Mouse (Mus musculus): Measurements from ENCODE around the gene Braf.

The Braf gene

DNA sequence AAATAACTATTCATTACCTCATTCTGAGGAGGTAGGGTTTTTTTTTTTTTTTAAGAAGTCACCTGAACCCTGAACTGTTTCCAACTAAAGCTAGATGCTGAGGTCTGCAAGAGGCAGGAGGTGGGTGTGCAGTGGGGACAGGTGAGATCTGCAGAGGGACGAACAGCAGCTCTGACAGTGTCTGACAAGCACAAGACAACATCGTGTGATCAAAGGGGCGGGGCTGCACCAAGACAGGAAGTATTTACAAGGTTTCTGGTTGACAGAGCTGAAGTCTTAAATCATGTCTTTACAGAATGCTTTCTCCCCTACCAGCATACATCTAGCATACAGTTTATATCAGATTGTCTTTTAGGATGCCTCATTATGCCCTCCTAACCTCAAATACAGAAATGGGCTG lies 118.4 kb downstream of the Braf start:
- no peak for DNase-seq

DNA sequence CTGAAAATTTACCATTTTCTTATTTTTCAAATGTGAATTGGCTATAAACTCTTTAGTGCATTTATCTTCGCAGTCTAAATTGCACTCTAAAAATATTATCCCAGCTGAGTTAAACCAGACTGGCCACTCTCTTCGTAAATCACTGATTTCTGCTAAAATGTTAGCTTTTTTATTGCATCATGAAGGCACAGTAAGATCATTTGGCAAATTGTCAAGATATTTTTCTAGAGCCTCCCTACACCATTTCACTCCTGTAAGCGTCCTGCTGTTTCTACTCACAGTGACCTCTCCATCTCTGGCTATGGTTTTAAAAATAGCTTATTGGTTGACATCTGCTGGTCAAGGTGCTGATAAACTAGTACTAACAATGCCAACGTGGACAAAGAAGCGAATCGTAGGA lies 119.2 kb downstream of the Braf start:
- DNase-seq, result no peak

DNA sequence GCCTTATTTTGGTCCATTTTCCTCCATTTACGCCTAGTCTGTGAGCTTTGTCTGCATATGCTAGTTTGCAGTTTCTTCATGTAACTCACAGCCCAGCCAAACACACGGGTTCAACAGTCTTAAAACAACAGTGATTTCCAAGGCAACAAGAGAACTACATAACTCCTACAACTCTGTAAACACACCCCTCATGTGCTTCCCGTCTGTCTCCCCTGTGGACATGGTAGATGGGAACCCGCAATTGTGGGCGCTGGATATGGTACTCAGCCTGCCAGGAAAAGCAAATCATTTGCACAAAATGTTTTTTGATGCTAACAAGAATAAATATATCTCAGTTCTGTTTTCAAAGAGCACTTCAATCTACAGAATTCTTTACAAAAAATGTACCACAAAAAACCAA lies 120.7 kb downstream of the Braf start:
- no peak for DNase-seq

DNA sequence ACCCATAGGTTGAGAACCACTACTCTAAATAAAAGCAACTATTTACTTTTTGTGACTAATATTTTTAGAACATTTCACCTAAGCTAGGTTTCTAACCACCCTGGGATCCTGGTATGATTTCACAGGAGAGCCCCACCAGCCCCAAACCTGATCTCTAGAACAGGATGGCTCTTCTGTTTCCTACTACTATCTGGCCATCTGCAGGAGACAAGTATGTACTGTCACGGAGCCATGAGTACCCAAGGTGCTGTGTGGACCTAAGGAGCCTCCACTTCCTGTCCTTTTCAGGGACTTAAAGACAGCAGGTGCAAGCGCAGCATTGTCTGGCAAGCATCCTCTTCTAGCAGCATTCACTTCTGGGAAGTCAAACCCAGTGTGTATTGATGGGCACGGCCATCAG lies 123.4 kb downstream of the Braf start:
- no peak for DNase-seq

DNA sequence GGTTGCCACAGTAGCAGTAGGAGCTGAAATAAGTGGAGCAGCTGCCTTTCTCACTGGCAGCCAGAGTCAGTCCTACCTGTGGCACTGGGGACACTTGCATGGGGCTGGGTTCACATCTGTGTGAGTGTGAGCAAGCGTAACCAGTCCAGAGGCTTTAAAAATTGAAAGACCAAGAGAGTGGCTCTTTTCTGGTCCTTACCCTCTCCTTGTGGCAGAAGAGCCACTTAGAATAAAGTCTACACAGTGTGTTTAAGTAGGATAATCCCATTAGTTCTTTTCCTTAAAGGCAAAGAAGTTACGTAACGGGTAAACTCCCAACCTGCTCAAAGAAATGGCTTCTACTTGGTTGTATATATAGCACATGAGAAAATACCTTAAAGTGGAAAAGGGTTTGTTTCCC lies 124.4 kb downstream of the Braf start:
- no peak for DNase-seq

DNA sequence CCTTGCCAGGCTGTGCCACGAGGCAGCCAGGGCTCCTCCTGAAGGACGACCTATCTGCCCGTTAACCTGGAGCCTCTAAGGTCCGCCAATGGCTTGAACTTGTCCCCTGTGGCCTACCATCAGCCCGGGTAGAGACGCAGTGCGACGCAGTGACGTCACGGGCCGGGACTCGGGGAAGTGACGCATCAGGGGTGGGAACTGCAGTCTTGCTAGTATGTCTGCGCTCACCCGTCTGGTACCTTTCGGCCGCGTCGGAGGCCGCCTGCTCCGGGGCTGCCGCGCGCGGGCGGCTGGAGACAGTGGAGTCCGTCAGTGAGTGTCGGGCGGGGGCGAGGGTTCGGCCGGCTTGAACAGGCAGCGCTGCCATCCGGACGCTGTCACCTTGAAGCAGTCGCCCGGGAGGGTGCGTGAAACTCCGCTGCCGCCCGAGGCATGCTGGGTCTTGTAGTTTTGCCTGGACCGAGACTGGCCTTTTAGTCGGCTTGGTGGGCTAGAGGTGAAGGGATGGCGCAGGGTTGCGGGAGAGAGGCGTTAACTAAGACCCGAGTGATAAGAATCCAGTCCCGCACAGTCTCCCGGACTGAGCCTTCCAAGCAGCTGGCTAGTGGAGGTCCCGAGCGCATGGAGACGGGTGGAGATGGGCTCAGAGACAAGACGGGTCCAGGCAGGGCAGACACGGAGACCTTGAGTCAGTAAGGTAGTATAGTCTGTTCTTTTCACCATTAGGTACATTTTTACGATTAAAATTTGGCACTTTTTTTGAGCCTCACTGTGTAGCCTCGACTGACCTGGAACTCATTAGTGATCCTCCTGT lies 132.7 kb downstream of the Braf start, which contains the start of gene Ndufb2:
Ndufb2 (plus strand) TSS at position 174 of the 814 bp plus-strand sequence.
- DNase-seq, result peak; percentile 93

DNA sequence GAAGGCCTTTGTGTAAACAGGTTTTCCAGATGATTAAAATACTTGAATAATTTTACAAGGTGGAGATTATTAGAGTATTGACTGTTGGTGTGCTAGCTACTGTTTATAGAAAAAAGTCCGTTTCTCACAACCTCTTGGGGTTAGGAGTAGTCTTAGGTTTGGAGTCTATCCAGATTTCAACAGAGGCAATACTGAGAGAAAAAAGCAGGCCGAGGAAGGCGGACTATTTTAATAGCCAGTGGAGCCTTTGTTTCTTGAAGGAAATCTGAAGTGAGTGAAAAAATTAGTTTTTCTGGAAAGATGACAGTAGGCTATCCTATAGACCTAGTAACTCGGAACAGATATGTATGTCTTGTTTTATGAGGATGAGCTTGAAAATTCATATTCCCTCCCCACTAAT lies 133.8 kb downstream of the Braf start:
- DNase-seq, result no peak

DNA sequence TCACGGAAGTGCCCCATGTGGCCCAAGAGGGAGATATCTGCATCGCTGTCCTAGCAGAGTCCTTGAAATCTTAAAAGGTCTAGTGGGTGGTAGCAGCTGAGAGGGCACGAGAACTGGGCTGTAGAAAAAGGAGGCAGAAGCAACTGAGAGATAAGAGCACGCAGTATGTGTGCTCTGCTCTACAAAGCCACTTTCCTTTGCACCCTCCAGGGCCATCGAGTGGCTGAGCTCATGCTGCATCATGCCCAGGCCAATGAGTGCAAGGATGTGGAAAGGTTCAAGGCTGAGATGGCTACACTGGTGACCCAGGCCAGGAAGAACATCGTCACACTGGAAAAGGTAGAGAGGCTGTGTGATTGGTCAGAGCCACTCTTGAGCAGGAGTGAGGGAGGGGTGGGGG lies 139.7 kb downstream of the Braf start, which contains the start of gene Gm42420:
Gm42420 (plus strand) TSS at position 237 of the 400 bp plus-strand sequence.
- DNase-seq, result no peak

DNA sequence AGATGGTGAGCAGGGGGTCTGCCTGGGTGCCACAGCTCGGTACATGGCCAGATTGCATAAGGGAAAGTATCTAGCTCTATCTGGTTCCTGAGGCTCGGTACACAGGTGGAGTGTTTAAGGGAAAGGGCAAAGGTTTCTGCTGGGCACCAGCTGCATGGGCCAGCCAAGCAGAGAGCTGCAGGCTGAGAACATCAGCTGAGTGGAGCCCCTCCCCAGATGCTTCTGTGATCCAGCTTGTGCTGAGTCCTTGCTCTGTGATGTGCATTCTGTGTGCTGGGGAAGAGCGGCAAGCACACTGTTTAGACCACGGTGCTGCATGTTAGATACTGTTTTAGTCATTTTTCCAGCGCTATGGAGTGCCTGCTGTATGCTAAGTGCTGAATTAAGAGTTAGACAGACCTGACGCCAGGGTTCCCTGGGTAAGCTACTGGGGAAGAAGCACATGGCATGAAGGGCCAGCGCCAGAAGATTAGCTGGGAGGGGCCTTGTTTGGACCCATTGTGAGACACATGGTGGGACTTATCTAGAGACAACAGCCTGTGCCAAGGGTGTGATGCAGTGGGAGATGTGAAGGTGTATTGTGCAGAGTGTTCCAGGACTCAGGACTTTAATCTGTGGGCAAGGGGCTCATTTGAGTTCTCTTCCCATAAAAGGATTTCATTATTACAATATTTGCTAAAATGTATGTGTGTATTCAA lies 144.0 kb downstream of the Braf start:
- peak; percentile 73 for DNase-seq

DNA sequence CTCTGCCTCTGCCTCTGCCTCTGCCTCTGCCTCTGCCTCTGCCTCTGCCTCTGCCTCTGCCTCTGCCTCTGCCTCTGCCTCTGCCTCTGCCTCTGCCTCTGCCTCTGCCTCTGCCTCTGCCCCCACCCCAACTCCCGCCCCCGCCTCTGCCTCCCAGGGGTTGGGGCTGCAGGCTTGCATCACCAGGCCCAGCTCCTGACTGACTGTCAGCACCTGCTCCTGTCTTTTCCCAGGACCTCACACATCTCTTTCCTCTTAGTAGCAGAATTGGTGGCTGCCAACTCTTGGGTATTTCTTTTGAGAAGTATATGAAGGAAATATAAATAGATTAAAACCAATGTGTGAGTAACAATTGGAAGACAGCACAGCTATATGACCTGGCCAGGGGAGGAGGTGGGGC lies 144.7 kb downstream of the Braf start:
- DNase-seq, result no peak

DNA sequence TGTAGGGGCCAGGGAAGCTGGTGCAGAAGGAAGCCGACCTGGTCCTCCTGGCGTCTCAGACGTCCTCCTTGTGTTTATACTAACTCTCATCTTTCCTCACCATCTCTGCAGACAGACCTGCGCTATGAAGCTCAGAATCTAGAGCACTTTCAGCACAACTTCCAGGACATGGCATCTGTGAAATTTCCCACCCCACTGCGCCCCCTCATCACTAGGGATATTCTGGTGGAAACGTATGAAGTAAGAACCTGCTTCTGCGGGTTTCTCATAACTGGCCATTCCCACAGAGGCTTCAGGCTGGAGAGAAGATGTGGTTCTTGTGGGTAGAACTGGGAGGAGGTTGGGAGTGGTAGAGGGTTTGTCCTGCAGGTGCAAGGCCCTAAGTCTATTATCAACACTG lies 145.7 kb downstream of the Braf start:
- no peak for DNase-seq

DNA sequence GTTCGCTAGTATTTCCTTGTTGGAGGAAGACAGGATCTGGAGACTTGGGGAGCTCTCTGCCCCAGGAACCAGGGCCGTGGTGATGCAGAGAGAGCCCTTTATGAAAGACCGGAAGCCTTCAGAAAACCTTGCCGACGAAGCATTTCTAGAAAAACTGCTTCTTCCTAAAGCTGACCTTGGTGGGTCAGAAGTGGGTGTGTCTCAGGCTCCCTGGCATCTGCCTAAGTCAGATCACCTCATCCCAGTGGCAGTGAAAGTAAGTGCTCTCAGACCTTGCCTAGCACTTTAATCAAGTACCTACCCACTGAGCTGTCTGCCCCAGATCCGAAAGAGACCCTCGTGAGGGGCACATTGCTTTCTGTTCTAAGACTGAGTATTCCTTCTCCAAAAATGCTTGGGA lies 150.3 kb downstream of the Braf start:
- DNase-seq, result no peak

DNA sequence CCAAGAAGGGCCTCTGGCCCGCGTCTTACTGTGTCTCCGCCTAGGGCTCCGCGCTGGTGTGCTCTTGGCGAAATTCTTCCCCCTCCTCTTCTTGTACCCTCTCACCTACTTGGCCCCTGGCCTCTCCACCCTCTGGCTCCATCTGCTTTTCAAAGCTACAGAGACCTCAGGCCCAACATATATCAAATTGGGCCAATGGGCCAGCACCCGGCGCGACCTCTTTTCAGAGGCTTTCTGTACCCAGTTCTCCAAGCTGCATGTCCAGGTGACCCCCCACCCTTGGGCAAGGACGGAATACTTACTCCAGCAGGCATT lies 150.8 kb downstream of the Braf start:
- DNase-seq, result no peak

DNA sequence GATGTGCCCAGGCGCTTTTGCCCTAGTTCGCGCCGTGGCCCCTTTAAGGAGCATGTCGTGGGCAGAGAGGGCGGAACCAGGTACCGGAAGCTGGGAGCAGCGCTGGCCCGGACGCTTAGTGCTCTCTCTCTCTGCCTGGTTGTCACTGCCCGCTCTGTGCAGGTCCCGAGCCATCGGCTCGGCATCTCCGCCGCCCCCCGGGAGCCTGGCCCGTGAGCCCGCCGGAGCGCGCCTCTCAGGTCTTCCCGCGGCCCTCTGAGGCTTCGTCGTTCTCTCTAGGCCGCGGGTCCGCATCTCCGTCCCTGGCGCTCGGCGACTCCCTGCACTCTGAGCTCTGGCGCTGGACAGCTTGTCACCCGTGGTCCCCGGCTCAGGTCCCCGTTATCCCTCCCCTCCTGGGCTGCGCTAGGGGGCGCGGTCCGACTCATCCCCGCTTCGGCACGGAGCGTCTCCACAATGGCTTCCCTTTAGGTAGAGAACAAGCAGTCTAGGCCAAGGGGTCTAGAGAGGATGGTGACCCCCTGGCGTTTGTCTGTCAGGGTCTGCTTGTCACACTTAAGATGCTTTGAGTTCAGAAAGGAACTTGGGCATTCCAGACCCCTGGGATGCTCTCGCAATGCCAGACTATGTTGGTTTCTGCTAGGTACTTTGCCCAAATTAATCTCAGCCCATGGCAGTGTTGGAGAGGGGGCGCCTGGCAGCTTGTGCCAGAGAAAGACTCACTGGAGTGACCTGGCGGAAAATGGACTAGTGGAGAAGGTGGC lies 151.3 kb downstream of the Braf start, which contains the start of gene Adck2:
Adck2 (plus strand) TSS at position 83 of the 764 bp plus-strand sequence.
- peak; percentile 87 for DNase-seq

DNA sequence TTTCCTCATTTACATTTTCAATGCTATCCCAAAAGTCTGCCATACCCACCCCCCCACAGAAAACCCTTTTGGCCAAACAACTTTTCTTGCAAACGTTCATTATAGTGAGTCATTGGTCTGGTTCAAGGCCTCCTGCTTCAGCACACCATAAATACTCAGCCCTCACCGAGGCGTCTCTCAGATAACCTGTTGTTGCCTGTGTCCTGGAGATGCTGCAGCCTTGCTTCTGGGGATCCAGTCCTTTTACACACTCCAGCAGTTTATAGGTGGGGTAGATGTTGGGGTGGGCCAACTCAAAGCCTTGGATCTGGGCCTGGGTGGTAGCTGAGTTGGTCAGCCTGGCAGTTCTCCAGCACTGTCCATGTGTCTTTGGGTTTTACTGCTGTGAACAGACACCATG lies 154.8 kb downstream of the Braf start:
- DNase-seq, result no peak

DNA sequence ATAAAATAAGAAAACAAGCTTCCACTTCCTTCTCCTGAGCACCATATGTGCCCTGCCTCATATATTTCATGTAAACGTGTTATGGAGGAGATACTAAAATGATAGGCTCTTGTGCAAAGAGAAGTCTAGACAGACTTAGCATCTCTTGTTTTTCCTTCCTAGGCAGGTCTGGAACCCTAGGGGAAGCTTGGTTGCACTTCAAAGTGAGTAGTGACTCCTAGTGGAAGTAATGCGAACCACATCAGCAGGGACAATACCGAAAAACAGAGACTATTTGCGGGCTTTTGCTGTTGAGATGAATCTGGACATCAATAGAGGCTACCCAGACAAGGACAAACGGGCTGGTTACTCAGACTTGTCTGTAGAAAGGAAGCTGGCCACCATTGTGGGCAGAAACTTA lies 157.7 kb downstream of the Braf start:
- DNase-seq, result no peak

DNA sequence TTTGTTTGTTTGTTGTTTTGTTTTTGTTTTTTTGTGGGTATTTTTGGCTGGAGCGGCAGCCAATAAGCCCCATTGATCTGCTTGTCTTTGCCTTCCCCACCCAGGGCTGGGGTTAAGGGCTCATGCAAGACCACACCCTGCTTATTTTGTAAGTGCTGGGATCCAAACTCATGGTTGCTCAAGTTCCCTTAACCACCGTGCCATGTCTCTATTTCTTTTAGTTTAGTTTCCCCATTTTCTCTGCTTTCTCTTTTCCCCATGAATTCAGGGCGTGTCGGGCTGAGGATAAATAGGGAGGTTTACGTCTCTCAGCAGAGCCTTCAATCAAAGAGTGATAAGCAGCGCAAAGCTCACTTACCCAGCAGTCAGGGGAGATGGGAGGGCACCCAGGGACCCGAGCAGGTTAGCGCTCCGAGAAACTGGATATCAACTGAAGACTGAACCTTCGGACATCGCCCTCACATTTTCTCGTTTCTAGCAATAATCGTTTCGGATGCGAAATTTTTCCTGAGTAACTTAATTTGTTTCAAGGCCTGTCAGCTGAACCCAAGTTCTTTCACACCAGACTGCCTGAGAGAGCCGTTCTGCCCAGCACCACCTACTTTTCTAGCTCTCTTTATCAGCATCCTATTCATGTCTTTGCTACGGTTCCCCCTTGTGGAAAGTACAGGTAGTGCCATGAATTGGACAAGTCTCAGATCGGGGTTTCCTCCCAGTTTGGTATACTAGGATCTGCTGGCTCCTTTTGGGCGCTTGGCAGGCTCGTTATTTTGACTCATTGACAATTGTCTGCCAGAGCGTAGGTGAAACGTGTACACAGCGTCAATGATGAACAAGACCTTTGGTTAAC lies 162.9 kb downstream of the Braf start:
- DNase-seq, result peak; percentile 74

DNA sequence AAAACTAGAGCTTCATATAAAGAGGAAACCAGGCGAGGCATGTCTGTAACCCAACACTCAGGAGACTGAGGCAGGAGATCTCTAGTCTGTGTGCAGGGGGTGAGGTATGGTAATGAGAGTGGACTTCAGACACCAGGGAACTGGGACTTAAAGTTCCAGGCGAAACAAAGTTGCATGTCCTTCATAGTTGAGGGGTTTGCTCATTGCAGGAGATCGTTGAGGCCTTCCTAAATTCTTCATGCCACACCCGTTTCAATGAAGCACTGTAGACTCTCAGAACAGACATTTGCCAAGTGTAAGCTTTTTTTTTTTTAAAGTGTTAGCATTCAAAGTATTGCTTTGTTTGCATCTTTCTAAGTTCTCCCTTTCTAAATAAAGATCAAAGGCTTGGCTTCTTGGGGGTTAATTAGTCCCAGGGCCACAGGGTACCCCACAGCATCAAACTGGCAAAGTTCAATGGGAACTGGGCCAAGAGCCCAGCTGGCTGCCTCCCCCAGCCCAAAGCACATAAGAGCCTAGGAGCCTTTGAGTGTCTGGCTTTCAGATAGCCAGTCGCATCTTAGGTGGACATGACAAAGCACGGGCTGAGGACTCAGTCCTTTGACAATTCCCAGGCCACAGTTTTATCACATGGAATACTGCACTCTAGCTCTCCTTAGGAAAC lies 165.9 kb downstream of the Braf start:
- no peak for DNase-seq

DNA sequence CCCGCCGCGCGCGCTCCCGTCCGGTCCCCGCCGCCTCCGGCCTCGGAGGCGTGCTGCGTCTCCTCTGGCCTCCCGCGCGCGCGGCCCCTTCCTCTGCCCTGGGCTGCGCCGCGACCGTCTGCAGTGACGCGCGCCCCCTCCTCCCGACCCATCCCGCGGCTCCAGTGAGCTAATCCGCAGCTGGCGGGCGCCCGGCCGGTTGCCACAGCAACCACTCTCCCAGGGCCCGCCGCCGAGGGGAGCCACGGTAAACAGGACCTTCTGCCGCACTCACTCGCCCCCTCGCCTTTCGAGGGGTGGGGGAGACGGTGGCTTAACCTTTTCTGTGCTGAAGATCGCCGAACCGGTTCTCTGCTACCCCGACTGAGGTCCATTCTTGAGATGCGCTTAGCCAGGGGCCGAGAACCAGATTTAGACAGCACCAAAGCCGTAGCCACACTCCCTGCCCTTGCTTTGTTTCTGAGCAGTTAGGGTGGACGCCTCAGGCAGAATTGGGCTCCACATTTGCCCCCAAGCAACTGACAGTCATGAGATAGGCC lies 167.5 kb downstream of the Braf start, which contains the start of gene Dennd2a:
Dennd2a (minus strand) TSS at position 145 of the 539 bp plus-strand sequence.
- DNase-seq, result peak; percentile 72

DNA sequence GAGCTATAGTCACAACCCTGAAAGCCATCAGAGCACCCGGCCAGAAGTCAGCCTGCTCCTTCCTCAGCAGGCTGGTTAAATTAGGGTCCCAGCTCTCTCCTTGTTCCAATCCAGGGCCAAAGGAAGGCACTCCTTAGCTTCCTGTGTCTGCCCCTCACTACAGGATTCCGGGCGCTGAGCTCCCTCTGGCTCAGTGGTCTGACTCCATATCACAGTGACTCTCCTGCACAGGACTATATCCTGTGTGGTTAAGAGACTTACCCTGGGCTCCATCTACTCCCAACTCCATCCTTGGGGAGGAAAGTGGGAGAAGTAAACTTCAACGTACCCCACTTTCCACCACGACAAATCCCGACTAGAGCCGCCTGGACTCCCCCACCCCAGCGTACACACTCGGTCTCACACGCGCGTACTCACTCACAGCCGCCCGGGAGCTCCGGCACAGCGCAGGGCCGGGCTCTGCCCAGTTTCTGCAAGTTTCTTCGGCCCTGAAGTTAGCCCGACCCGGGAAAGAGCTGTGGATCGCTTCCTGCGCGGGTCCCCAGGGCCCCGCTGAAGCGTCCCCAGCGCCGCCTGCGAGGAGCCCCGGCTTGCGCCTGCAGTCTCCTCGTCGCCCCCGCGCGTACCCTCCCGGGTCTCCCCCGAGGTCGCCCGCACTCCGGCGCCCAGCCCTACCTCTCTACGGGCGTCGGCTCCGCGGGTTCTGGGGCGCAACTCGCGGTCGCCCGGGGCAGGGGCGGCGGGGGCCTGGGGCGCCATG lies 168.2 kb downstream of the Braf start:
- no peak for DNase-seq

DNA sequence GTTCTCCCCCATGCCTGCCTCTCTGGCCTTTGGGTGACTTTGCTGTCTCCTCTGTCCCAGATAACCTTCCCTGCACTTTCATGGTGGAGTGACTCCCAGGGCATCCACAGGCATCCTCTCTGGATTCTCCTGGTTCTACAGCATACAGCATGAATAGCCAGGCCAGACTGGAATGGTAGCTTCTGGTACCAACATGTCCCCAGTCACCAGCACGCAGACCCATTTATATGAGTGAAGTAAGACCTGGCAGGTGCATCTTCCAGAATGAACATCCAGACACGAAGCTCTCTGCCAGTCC lies 169.7 kb downstream of the Braf start:
- no peak for DNase-seq

Measured in liver (tissue).